Mouse (Mus musculus) bone marrow, adult 2 months (tissue): ENCODE results near the gene Stx4a.

Source experiments
- CTCF ChIP-seq: fragments of 200-500 bp; IDR thresholded peaks from 2 replicates; pipeline ENCODE4 v1.5.1; 2011; ENCODE audit warnings: low read length, control low read depth; ENCODE audit not compliant: control insufficient read depth, insufficient read depth
- POLR2A ChIP-seq: fragments of 200-500 bp; IDR thresholded peaks from 2 replicates; pipeline ENCODE4 v1.6.1; 2011; ENCODE audit warnings: low read depth, mild to moderate bottlenecking, control low read depth, low read length, borderline replicate concordance; ENCODE audit not compliant: control insufficient read depth

DNA sequence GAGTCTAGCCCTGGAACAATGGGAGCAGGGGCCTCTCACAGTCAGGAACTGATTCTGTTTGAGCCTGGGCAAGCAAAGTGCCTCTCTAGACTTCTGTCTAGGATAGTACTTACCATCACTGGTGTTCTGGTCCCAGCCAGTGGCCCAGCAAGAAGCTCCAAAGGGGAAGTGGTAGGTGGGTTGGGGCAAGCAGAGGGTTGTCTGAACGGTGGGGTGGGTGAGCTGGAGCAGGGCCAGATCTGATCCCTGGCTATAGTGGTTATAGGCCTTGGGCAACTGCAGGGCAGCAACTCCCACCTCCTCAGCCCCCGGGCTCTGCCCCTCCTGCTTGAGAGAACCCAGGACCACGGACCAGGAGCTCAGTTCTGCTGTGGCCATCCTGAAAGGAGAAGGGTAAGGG lies 64.7 kb downstream of the Stx4a start:
- TF ChIP-seq POLR2A (no peak), CTCF (no peak)
